8 mouse cellular contexts compared by ENCODE assay signal in genomic region chr9:78552984-78553383, GRCm38 (mm10). TPM values are rescaled to one million over a fixed set of nuclear protein-coding genes. Genes with fewer than 3 reads are reported as not detected.
A peak's percentile ranks its signal among the peaks of the same experiment; 100 is the strongest.
DNase-seq lines count a peak whose midpoint lies in the region; ATAC-seq and TF ChIP-seq lines count a peak whose summit lies in the region.

No protein-coding gene starts in this region.

- H3K27me3 ChIP-seq in heart, embryonic 12.5 days (replicated peaks), result no peaks in the 10 kb centered on the region
- no peaks in the 10 kb centered on the region for H3K27me3 ChIP-seq in intestine, embryonic 16.5 days (replicated peaks; ENCODE audit: control insufficient read depth, insufficient read depth, low read length)
- no peaks in the 10 kb centered on the region for H3K27me3 ChIP-seq in limb, embryonic 11.5 days (ENCODE audit: control insufficient read depth, insufficient read depth, low read length)
- H3K27me3 ChIP-seq in stomach, postnatal 0 days (ENCODE audit: control insufficient read depth, insufficient read depth, low read length), result no peaks in the 10 kb centered on the region

- no peaks in the 10 kb centered on the region for H3K4me1 ChIP-seq in heart, embryonic 12.5 days (replicated peaks)
- no peaks in the 10 kb centered on the region for H3K4me1 ChIP-seq in intestine, embryonic 16.5 days (ENCODE audit: control insufficient read depth, insufficient read depth, low read length)
- H3K4me1 ChIP-seq in limb, embryonic 11.5 days (ENCODE audit: control insufficient read depth, insufficient read depth, low read length), result no peaks in the 10 kb centered on the region
- no peaks in the 10 kb centered on the region for H3K4me1 ChIP-seq in stomach, postnatal 0 days (replicated peaks; ENCODE audit: control insufficient read depth, insufficient read depth)

- no peaks in the 10 kb centered on the region for H3K9me3 ChIP-seq in heart, embryonic 12.5 days (replicated peaks)
- H3K9me3 ChIP-seq in intestine, embryonic 16.5 days (ENCODE audit: control insufficient read depth, low read length), result no peaks in the 10 kb centered on the region
- no peaks in the 10 kb centered on the region for H3K9me3 ChIP-seq in limb, embryonic 11.5 days (ENCODE audit: control insufficient read depth, low read length)
- no peaks in the 10 kb centered on the region for H3K9me3 ChIP-seq in stomach, postnatal 0 days (ENCODE audit: control insufficient read depth, low read length)

- no peak overlapping the region for H3K4me3 ChIP-seq in heart, embryonic 12.5 days
- H3K4me3 ChIP-seq in intestine, embryonic 16.5 days (ENCODE audit: low read length), result no peak overlapping the region
- no peak overlapping the region for H3K4me3 ChIP-seq in limb, embryonic 11.5 days (ENCODE audit: low read depth, low read length)
- no peak overlapping the region for H3K4me3 ChIP-seq in stomach, postnatal 0 days (ENCODE audit: low read depth, low read length)

- ATAC-seq in heart, embryonic 12.5 days (ENCODE audit: insufficient number of reproducible peaks, low FRiP score), result no peak
- peak; percentile 31; the same call in 1 of the 2 replicates for ATAC-seq in intestine, embryonic 16.5 days
- ATAC-seq in limb, embryonic 11.5 days (ENCODE audit: insufficient number of reproducible peaks, low FRiP score, low TSS enrichment, low read depth), result no peak
- ATAC-seq in stomach, postnatal 0 days (ENCODE audit: low FRiP score, low TSS enrichment), result peak; percentile 59; the same call in 1 of the 2 replicates

- peaks cover 4% of the 10 kb centered on the region; the same call in 1 of the 2 replicates for H3K36me3 ChIP-seq in heart, embryonic 12.5 days
- peaks cover 5% of the 10 kb centered on the region; the same call in 1 of the 2 replicates for H3K36me3 ChIP-seq in intestine, embryonic 16.5 days (ENCODE audit: control insufficient read depth, insufficient read depth, low read length)
- H3K36me3 ChIP-seq in limb, embryonic 11.5 days (ENCODE audit: control insufficient read depth, insufficient read depth, low read length), result no peaks in the 10 kb centered on the region
- peaks cover 9% of the 10 kb centered on the region; the same call in 1 of the 2 replicates for H3K36me3 ChIP-seq in stomach, postnatal 0 days (ENCODE audit: control insufficient read depth, insufficient read depth, low read length)

- TF ChIP-seq EP300 in stomach, postnatal 0 days (optimal IDR thresholded peaks at IDR 0.05), result no peak

- 33% methylated on average over 12 of the region's 12 CpGs for WGBS in heart, embryonic 12.5 days
- WGBS in intestine, embryonic 16.5 days, result 42% methylated on average over 12 of the region's 12 CpGs
- WGBS in limb, embryonic 11.5 days, result 50% methylated on average over 12 of the region's 12 CpGs
- 44% methylated on average over 12 of the region's 12 CpGs for WGBS in stomach, postnatal 0 days

- peak; percentile 89 for TF ChIP-seq CTCF in stomach, postnatal 0 days (IDR thresholded peaks at IDR 0.05; ENCODE audit: low read depth)

- DNase-seq in heart, adult 9 months (ENCODE audit: low spot score in 2 of 2), result peak; percentile 18 to 70
- DNase-seq in cerebellum, adult 18-20 months, result peak; percentile 76 to 83
- peak; percentile 55 to 82 for DNase-seq in frontal cortex, postnatal 14 days (ENCODE audit: low spot score in 2 of 2)
- peak; percentile 87 for DNase-seq in limb, embryonic 11.5 days (ENCODE audit: low spot score)
- DNase-seq in neural tube, embryonic 10.5 days (ENCODE audit: extremely low spot score, low spot score), result peak; percentile 82
- DNase-seq in stomach, postnatal 0 days (ENCODE audit: low spot score), result peak; percentile 78

- no peak overlapping the region for H3K9ac ChIP-seq in heart, embryonic 12.5 days
- no peak overlapping the region for H3K9ac ChIP-seq in intestine, embryonic 16.5 days (ENCODE audit: low read depth, low read length)
- H3K9ac ChIP-seq in limb, embryonic 11.5 days (ENCODE audit: low read length), result no peak overlapping the region
- H3K9ac ChIP-seq in stomach, postnatal 0 days (ENCODE audit: low read length), result no peak overlapping the region

- no peak overlapping the region for H3K4me2 ChIP-seq in heart, embryonic 12.5 days
- no peak overlapping the region for H3K4me2 ChIP-seq in intestine, embryonic 16.5 days (ENCODE audit: low read depth, low read length)
- no peak overlapping the region for H3K4me2 ChIP-seq in limb, embryonic 11.5 days (ENCODE audit: low read depth, severe bottlenecking)
- H3K4me2 ChIP-seq in stomach, postnatal 0 days (replicated peaks; ENCODE audit: low read depth), result no peak overlapping the region

- no peak overlapping the region for H3K27ac ChIP-seq in heart, embryonic 12.5 days (ENCODE audit: poor library complexity, severe bottlenecking)
- H3K27ac ChIP-seq in intestine, embryonic 16.5 days (ENCODE audit: low read length), result no peak overlapping the region
- no peak overlapping the region for H3K27ac ChIP-seq in limb, embryonic 11.5 days (replicated peaks; ENCODE audit: low read depth, low read length)
- no peak overlapping the region for H3K27ac ChIP-seq in stomach, postnatal 0 days (replicated peaks)

RNA-seq across cellular contexts. Expression of gene Slc17a5, which starts 34.9 kb away (rescaled TPM):
- 8.2 and 8.5 TPM in 2 replicates for polyA plus RNA-seq in heart, embryonic 12.5 days (2016; fragmentation: Nextera tagmentation; extraction: Ambion mirVana)
- 91.1 and 136 TPM in 2 replicates for polyA plus RNA-seq in intestine, embryonic 16.5 days (2015; fragmentation: Nextera tagmentation; extraction: Ambion mirVana)
- 14.6 and 15.0 TPM in 2 replicates for polyA plus RNA-seq in limb, embryonic 11.5 days (2014; fragmentation: Nextera tagmentation; extraction: Ambion mirVana)
- 9.3 and 10.0 TPM in 2 replicates for polyA plus RNA-seq in stomach, postnatal 0 days (2015; fragmentation: Nextera tagmentation; extraction: Ambion mirVana)

Comparison
In these comparisons a context has a peak if more than half of its experiments do, and no peak if none do; other contexts are left out.
1. ATAC-seq: peak in intestine, embryonic 16.5 days (single experiment) and stomach, postnatal 0 days (single experiment); none in heart, embryonic 12.5 days (single experiment) and limb, embryonic 11.5 days (single experiment).
2. Peak in every context shown above with its lines, with median percentiles within 50 percentile points of each other: DNase-seq.